Comparison of ENCODE assay signal across 30 mouse cellular contexts in the genomic region with DNA sequence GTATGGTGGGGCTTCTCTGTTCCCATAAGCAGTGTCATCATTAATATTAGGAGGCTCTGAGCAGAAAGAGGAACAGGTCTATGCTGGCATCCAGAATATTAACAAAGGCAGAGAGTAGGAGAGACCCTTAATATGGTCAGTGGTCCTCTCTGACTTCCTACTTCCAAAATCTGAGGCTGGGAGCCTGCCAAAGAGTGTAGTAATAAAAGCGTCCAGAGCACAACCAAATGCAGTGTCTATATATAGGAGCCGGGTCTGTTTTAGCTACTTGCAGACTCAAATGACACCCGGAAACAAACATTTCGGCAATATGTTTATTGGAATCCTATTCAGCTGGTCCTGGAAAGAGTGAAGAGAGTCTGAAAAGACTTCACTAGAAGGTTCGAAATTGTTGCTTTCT. TPM values are rescaled to one million over a fixed set of nuclear protein-coding genes. Genes with fewer than 3 reads are reported as not detected.
DNase-seq lines count a peak whose midpoint lies in the region; ATAC-seq and TF ChIP-seq lines count a peak whose summit lies in the region.
"Had no signal": no experiment of that assay in that cellular context is flagged by ENCODE, and none has a peak within 500 bp of the region (broad histone marks: within the 10 kb centered on the region; RNA-seq: fewer than 3 reads in every experiment).

No protein-coding gene starts in this region.

- peak overlapping the region; percentile 16; the same call in 1 of the 2 replicates for H3K4me2 ChIP-seq in heart, embryonic 13.5 days
- no peak overlapping the region for H3K4me2 ChIP-seq in heart, embryonic 11.5 days
- H3K4me2 ChIP-seq in kidney, postnatal 0 days (ENCODE audit: low read length): no peak overlapping the region
- 0 out of 2 replicates have a peak overlapping the region, but pooled peaks have one; percentile 1 for H3K4me2 ChIP-seq in lung, embryonic 16.5 days (ENCODE audit: low read depth, low read length)
- H3K4me2 ChIP-seq: limb, embryonic 13.5 days; liver, embryonic 13.5 days; midbrain, embryonic 15.5 days; neural tube, embryonic 15.5 days had no signal

- no peaks in the 10 kb centered on the region for H3K9me3 ChIP-seq in heart, embryonic 13.5 days
- no peaks in the 10 kb centered on the region for H3K9me3 ChIP-seq in heart, embryonic 11.5 days (replicated peaks; ENCODE audit: control insufficient read depth, low read length)
- H3K9me3 ChIP-seq in kidney, postnatal 0 days (replicated peaks; ENCODE audit: low read length): no peaks in the 10 kb centered on the region
- H3K9me3 ChIP-seq in lung, embryonic 16.5 days (ENCODE audit: control insufficient read depth, low read length): no peaks in the 10 kb centered on the region
- H3K9me3 ChIP-seq: limb, embryonic 13.5 days; liver, embryonic 13.5 days; midbrain, embryonic 10.5 days; midbrain, embryonic 15.5 days; neural tube, embryonic 15.5 days had no signal

- peaks cover 16% of the 10 kb centered on the region for H3K4me1 ChIP-seq in heart, embryonic 13.5 days
- H3K4me1 ChIP-seq in heart, embryonic 11.5 days (ENCODE audit: control insufficient read depth, insufficient read depth, low read length): no peaks in the 10 kb centered on the region; the same call in 1 of the 2 replicates
- H3K4me1 ChIP-seq in kidney, postnatal 0 days (replicated peaks; ENCODE audit: insufficient read depth, low read length): no peaks in the 10 kb centered on the region; the same call in 1 of the 2 replicates
- H3K4me1 ChIP-seq in lung, embryonic 16.5 days (replicated peaks; ENCODE audit: control insufficient read depth, insufficient read depth, low read length): 0 out of 2 replicates have a peak, but pooled peaks cover 4% of the 10 kb centered on the region
- no peaks in the 10 kb centered on the region for H3K4me1 ChIP-seq in lung, adult 2 months (ENCODE audit: control insufficient read depth, insufficient read depth, low read length)
- H3K4me1 ChIP-seq: liver, embryonic 13.5 days had no signal

- H3K27me3 ChIP-seq in heart, embryonic 13.5 days (replicated peaks): no peaks in the 10 kb centered on the region
- no peaks in the 10 kb centered on the region for H3K27me3 ChIP-seq in heart, embryonic 11.5 days (ENCODE audit: control insufficient read depth, insufficient read depth, low read length)
- no peaks in the 10 kb centered on the region for H3K27me3 ChIP-seq in kidney, postnatal 0 days (ENCODE audit: insufficient read depth, low read length)
- no peaks in the 10 kb centered on the region for H3K27me3 ChIP-seq in lung, embryonic 16.5 days (ENCODE audit: control insufficient read depth, insufficient read depth, low read depth, low read length)
- H3K27me3 ChIP-seq: liver, embryonic 13.5 days; midbrain, embryonic 15.5 days; neural tube, embryonic 15.5 days had no signal

- WGBS in heart, embryonic 13.5 days: 57% methylated on average over 5 of the region's 5 CpGs
- 73% methylated on average over 5 of the region's 5 CpGs for WGBS in heart, embryonic 11.5 days (ENCODE audit: insufficient replicate concordance)
- WGBS in kidney, postnatal 0 days: 56% methylated on average over 5 of the region's 5 CpGs
- 48% methylated on average over 5 of the region's 5 CpGs for WGBS in lung, embryonic 16.5 days
- 45% methylated on average over 5 of the region's 5 CpGs for WGBS in lung, adult 2 months

- no peak overlapping the region for H3K9ac ChIP-seq in heart, embryonic 13.5 days
- H3K9ac ChIP-seq in heart, embryonic 11.5 days (ENCODE audit: low read depth, low read length): no peak overlapping the region
- no peak overlapping the region for H3K9ac ChIP-seq in kidney, postnatal 0 days (ENCODE audit: low read depth, low read length)
- no peak overlapping the region for H3K9ac ChIP-seq in lung, embryonic 16.5 days (ENCODE audit: low read length)
- H3K9ac ChIP-seq: limb, embryonic 13.5 days; liver, embryonic 13.5 days; midbrain, embryonic 15.5 days; neural tube, embryonic 15.5 days had no signal

- DNase-seq in kidney, postnatal 0 days (ENCODE audit: low spot score): peak; percentile 53
- no peak for DNase-seq in kidney, adult 8-10 months
- no peak for DNase-seq in lung, adult 2 months
- DNase-seq: adrenal gland, adult 2 months; adrenal gland, postnatal 36 days; B cell, adult 2 months; cerebellum, adult 18-20 months; cerebellum, postnatal 10 days; gastrocnemius, postnatal 14 days; heart, adult 18-20 months; heart, postnatal 10 days; kidney, adult 18-20 months; kidney, postnatal 25 days; liver, embryonic 13.5 days; lung, postnatal 10 days; retina, postnatal 1 day; right cerebral cortex, postnatal 14 days; thymus, postnatal 4 days had no signal

- no peak overlapping the region for H3K4me3 ChIP-seq in heart, embryonic 13.5 days
- no peak overlapping the region for H3K4me3 ChIP-seq in heart, embryonic 11.5 days (ENCODE audit: low read depth, low read length)
- no peak overlapping the region for H3K4me3 ChIP-seq in kidney, postnatal 0 days (replicated peaks; ENCODE audit: low read depth, low read length)
- H3K4me3 ChIP-seq in lung, embryonic 16.5 days (ENCODE audit: low read length): no peak overlapping the region
- H3K4me3 ChIP-seq in lung, adult 2 months (replicated peaks; ENCODE audit: extremely low read depth, low read depth, low read length): no peak overlapping the region
- H3K4me3 ChIP-seq: layer of hippocampus, adult 2 months; left cerebral cortex, adult 2 months; limb, embryonic 13.5 days; liver, embryonic 13.5 days; midbrain, embryonic 10.5 days; midbrain, embryonic 15.5 days; neural tube, embryonic 15.5 days had no signal

- H3K36me3 ChIP-seq in heart, embryonic 13.5 days: no peaks in the 10 kb centered on the region
- H3K36me3 ChIP-seq in heart, embryonic 11.5 days (ENCODE audit: control insufficient read depth, insufficient read depth, low read length): no peaks in the 10 kb centered on the region
- H3K36me3 ChIP-seq in kidney, postnatal 0 days (ENCODE audit: insufficient read depth, low read length): no peaks in the 10 kb centered on the region
- H3K36me3 ChIP-seq in lung, embryonic 16.5 days (ENCODE audit: control insufficient read depth, insufficient read depth, low read length): no peaks in the 10 kb centered on the region
- H3K36me3 ChIP-seq: limb, embryonic 13.5 days; liver, embryonic 13.5 days; midbrain, embryonic 10.5 days; midbrain, embryonic 15.5 days; neural tube, embryonic 15.5 days had no signal

- no peak overlapping the region for H3K27ac ChIP-seq in heart, embryonic 13.5 days (replicated peaks)
- no peak overlapping the region for H3K27ac ChIP-seq in heart, embryonic 11.5 days (ENCODE audit: low read depth, low read length)
- no peak overlapping the region for H3K27ac ChIP-seq in kidney, postnatal 0 days
- no peak overlapping the region for H3K27ac ChIP-seq in lung, embryonic 16.5 days (ENCODE audit: low read length)
- H3K27ac ChIP-seq: layer of hippocampus, adult 2 months; left cerebral cortex, adult 2 months; limb, embryonic 13.5 days; liver, embryonic 13.5 days; midbrain, embryonic 10.5 days; midbrain, embryonic 15.5 days; neural tube, embryonic 15.5 days had no signal

- ATAC-seq in heart, embryonic 13.5 days (ENCODE audit: extremely low read depth, insufficient number of reproducible peaks, low FRiP score, low TSS enrichment): no peak
- no peak for ATAC-seq in heart, embryonic 11.5 days (replicated peaks; ENCODE audit: insufficient number of reproducible peaks, low FRiP score, low TSS enrichment)
- ATAC-seq in kidney, postnatal 0 days (replicated peaks; ENCODE audit: low FRiP score, low read depth): no peak
- ATAC-seq in lung, embryonic 16.5 days (ENCODE audit: low read depth): peak; percentile 53; the same call in 1 of the 2 replicates
- no peak for ATAC-seq in frontal cortex, adult (ENCODE audit: low TSS enrichment)
- ATAC-seq: activated CD4-positive, CD25-positive, alpha-beta regulatory T cell, adult 4 months; hindbrain, embryonic 16.5 days; midbrain, embryonic 15.5 days had no signal

- TF ChIP-seq POLR2A in lung, adult 2 months (IDR thresholded peaks at IDR 0.05; ENCODE audit: borderline replicate concordance, extremely low read depth, low read depth, low read length): no peak

- TF ChIP-seq CTCF in kidney, postnatal 0 days (IDR thresholded peaks at IDR 0.05; ENCODE audit: low read depth): no peak
- TF ChIP-seq CTCF in lung, adult 2 months (IDR thresholded peaks at IDR 0.05; ENCODE audit: insufficient read depth, low read length): no peak

RNA-seq across cellular contexts. Expression of a gene that starts 17.9 kb away (rescaled TPM):
- 0.57 and 0.68 TPM in 2 replicates for polyA plus RNA-seq in heart, embryonic 13.5 days (2015; fragmentation: Nextera tagmentation; extraction: Ambion mirVana)
- 0.14 TPM in 2 replicates for polyA plus RNA-seq in heart, embryonic 11.5 days (2014; fragmentation: Nextera tagmentation; extraction: Ambion mirVana)
- 2.1 and 2.4 TPM in 2 replicates for polyA plus RNA-seq in kidney, postnatal 0 days (2015; fragmentation: Nextera tagmentation; extraction: Ambion mirVana)
- 1.1 and 1.7 TPM in 2 replicates for polyA plus RNA-seq in lung, embryonic 16.5 days (2015; fragmentation: Nextera tagmentation; extraction: Ambion mirVana)
- polyA plus RNA-seq in lung, adult 2 months (2012; rRNA removed): 0.12 and 0.21 TPM in 2 replicates

Comparison
In these comparisons a context has a peak if more than half of its experiments do, and no peak if none do; other contexts are left out.
1. H3K4me2 ChIP-seq: peak in heart, embryonic 13.5 days (single experiment) and lung, embryonic 16.5 days (single experiment); none in heart, embryonic 11.5 days (single experiment) and kidney, postnatal 0 days (single experiment).